Mouse (Mus musculus) small intestine, adult 2 months (tissue): ENCODE results near the gene Traf6.

Experiments
- CTCF ChIP-seq: fragments of 200-500 bp; IDR thresholded peaks from 2 replicates; pipeline ENCODE4 v1.5.1; 2012; ENCODE audit warnings: low read depth, mild to moderate bottlenecking, control low read depth, inconsistent platforms, low read length, moderate library complexity, mixed read lengths; ENCODE audit not compliant: insufficient replicate concordance, insufficient read length; ENCODE audit errors: extremely low read depth
- POLR2A ChIP-seq: fragments of 200-500 bp; IDR thresholded peaks from 2 replicates; pipeline ENCODE4 v1.6.1; 2012; ENCODE audit warnings: low read depth, mild to moderate bottlenecking, control low read depth, inconsistent platforms, low read length, moderate library complexity

DNA sequence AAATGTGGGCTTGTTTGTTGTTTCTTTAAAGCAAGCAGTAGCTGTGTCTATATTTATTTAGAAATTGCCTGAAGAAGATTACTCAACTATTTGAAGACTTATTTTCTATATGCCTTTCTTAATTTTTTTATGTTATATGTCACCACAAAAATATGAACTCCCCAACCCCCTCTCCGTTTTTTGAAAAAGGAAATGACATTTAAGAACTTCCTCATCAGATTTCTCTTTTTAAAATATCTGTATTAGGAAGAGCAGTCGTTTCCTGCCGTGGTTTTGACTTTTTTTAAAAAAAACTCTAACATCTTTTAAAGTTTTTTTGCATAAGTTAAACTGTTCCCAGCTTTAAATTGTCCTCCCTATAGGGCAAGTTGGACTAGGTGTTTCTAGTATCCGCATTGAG lies 21.1 kb downstream of the Traf6 start:
- TF ChIP-seq POLR2A: no peak
- no peak for TF ChIP-seq CTCF
